Mouse (Mus musculus) MEL (cell line): ENCODE results near the gene Gcc2. TPM values are rescaled to one million over a fixed set of nuclear protein-coding genes. Genes with fewer than 3 reads are reported as not detected.

ENCODE experiments used
- DNase-seq: peaks from one replicate; pipeline ENCODE4 v3.0.0; 2011; ENCODE audit warnings: low read depth, low spot score
- H3K27ac ChIP-seq: 2 replicates; pipeline ENCODE4 v1.5.1; 2012; ENCODE audit warnings: low read depth, mild to moderate bottlenecking, control low read depth, low read length, moderate library complexity; ENCODE audit not compliant: control insufficient read depth
- H3K27me3 ChIP-seq, 2 experiments: fragments of 150-350 bp in 1 of 2; sonication (generic) in 1 of 2; 2 replicates each; pipeline ENCODE4 v1.6.1; 2012; ENCODE audit warnings: low read length in 2 of 2, mild to moderate bottlenecking in 2 of 2, improper control_type of control experiment in 1 of 2, moderate library complexity in 1 of 2; ENCODE audit not compliant: insufficient read depth in 2 of 2, control insufficient read depth in 1 of 2
- H3K36me3 ChIP-seq, 2 experiments: 2 replicates each; pipeline ENCODE4 v1.6.1; 2012 to 2014; ENCODE audit warnings: low read length in 2 of 2, improper control_type of control experiment in 1 of 2, inconsistent platforms in 1 of 2, mild to moderate bottlenecking in 1 of 2; ENCODE audit not compliant: insufficient read depth in 2 of 2, control insufficient read depth in 1 of 2
- H3K4me1 ChIP-seq, 2 experiments: fragments of 150-350 bp in 1 of 2; sonication (generic) in 1 of 2; 2 replicates each; pipeline ENCODE4 v1.6.1; 2012; ENCODE audit warnings: low read length in 2 of 2, improper control_type of control experiment in 1 of 2, mild to moderate bottlenecking in 1 of 2; ENCODE audit not compliant: insufficient read depth in 2 of 2, control insufficient read depth in 1 of 2
- H3K4me3 ChIP-seq, 2 experiments: fragments of 150-350 bp in 1 of 2; sonication (generic) in 1 of 2; 2 replicates each; pipeline ENCODE4 v1.5.1; 2012; ENCODE audit warnings: low read depth in 2 of 2, low read length in 2 of 2, mild to moderate bottlenecking in 2 of 2, moderate library complexity in 2 of 2, control low read depth in 1 of 2, improper control_type of control experiment in 1 of 2; ENCODE audit not compliant: control insufficient read depth in 1 of 2, insufficient read depth in 1 of 2
- H3K79me2 ChIP-seq: 2 replicates; pipeline ENCODE4 v1.6.1; 2012; ENCODE audit warnings: mild to moderate bottlenecking, low read length, moderate library complexity; ENCODE audit not compliant: control insufficient read depth, poor library complexity, insufficient read depth
- H3K9ac ChIP-seq: 2 replicates; pipeline ENCODE4 v1.6.1; 2012; ENCODE audit warnings: low read depth, mild to moderate bottlenecking, control low read depth, low read length, moderate library complexity; ENCODE audit not compliant: control insufficient read depth, poor library complexity, severe bottlenecking
- H3K9me3 ChIP-seq: fragments of 150-350 bp; sonication (generic); replicated peaks from 2 replicates; pipeline ENCODE4 v1.6.1; 2012; ENCODE audit warnings: mild to moderate bottlenecking, low read length, improper control_type of control experiment, moderate library complexity; ENCODE audit not compliant: insufficient read depth
- BHLHE40 ChIP-seq: IDR thresholded peaks from 2 replicates; pipeline ENCODE4 v1.6.1; 2012; ENCODE audit warnings: low read depth, mild to moderate bottlenecking, inconsistent platforms, low read length, improper control_type of control experiment, borderline replicate concordance
- CHD2 ChIP-seq: IDR thresholded peaks from 2 replicates; pipeline ENCODE4 v1.6.1; 2011; ENCODE audit warnings: low read length, improper control_type of control experiment
- CTCF ChIP-seq, 3 experiments: IDR thresholded peaks in 2 of 3; conservative IDR thresholded peaks in 1 of 3; 2 replicates each; pipeline ENCODE4 v1.5.1; 2011 to 2012; ENCODE audit warnings: low read length in 3 of 3, low read depth in 2 of 3, mild to moderate bottlenecking in 2 of 3, improper control_type of control experiment in 1 of 3, inconsistent platforms in 1 of 3, mixed read lengths in 1 of 3, moderate library complexity in 1 of 3; ENCODE audit not compliant: control insufficient read depth in 1 of 3, insufficient read depth in 1 of 3, poor library complexity in 1 of 3, severe bottlenecking in 1 of 3
- E2F4 ChIP-seq: IDR thresholded peaks from 2 replicates; pipeline ENCODE4 v1.6.1; 2011; ENCODE audit warnings: low read depth, low read length, improper control_type of control experiment, borderline replicate concordance
- ELF1 ChIP-seq: IDR thresholded peaks from 2 replicates; pipeline ENCODE4 v1.6.1; 2014; ENCODE audit warnings: low read depth, mild to moderate bottlenecking, inconsistent platforms, low read length, improper control_type of control experiment, moderate library complexity
- EP300 ChIP-seq, 2 experiments: IDR thresholded peaks; 2 replicates each; pipeline ENCODE4 v1.6.1; 2011; ENCODE audit warnings: improper control_type of control experiment in 2 of 2, low read length in 2 of 2, low read depth in 1 of 2, mild to moderate bottlenecking in 1 of 2
- ETS1 ChIP-seq: IDR thresholded peaks from 2 replicates; pipeline ENCODE4 v1.6.1; 2012; ENCODE audit warnings: low read depth, mild to moderate bottlenecking, inconsistent platforms, low read length, improper control_type of control experiment, moderate library complexity
- GABPA ChIP-seq: IDR thresholded peaks from 2 replicates; pipeline ENCODE4 v1.6.1; 2012; ENCODE audit warnings: low read depth, mild to moderate bottlenecking, inconsistent platforms, low read length, improper control_type of control experiment, moderate library complexity
- GATA1 ChIP-seq: IDR thresholded peaks from 2 replicates; pipeline ENCODE4 v1.6.1; 2011; ENCODE audit warnings: low read depth, low read length, improper control_type of control experiment
- HCFC1 ChIP-seq: IDR thresholded peaks from 2 replicates; pipeline ENCODE4 v1.6.1; 2012; ENCODE audit warnings: low read depth, mild to moderate bottlenecking, inconsistent platforms, low read length, improper control_type of control experiment, moderate library complexity
- JUND ChIP-seq: IDR thresholded peaks from 2 replicates; pipeline ENCODE4 v1.6.1; 2011; ENCODE audit warnings: low read depth, mild to moderate bottlenecking, improper control_type of control experiment, low read length
- KAT2A ChIP-seq: conservative IDR thresholded peaks from 2 replicates; pipeline ENCODE4 v1.6.1; 2012; ENCODE audit warnings: low read depth, low read length, improper control_type of control experiment, inconsistent platforms
- MAFK ChIP-seq: IDR thresholded peaks from 2 replicates; pipeline ENCODE4 v1.6.1; 2011; ENCODE audit warnings: low read depth, mild to moderate bottlenecking, low read length, improper control_type of control experiment, borderline replicate concordance
- MAX ChIP-seq: IDR thresholded peaks from 2 replicates; pipeline ENCODE4 v1.6.1; 2011; ENCODE audit warnings: low read length, improper control_type of control experiment
- MAZ ChIP-seq: IDR thresholded peaks from 2 replicates; pipeline ENCODE4 v1.6.1; 2012; ENCODE audit warnings: low read depth, mild to moderate bottlenecking, inconsistent platforms, low read length, improper control_type of control experiment
- MEF2A ChIP-seq: IDR thresholded peaks from 2 replicates; pipeline ENCODE4 v1.6.1; 2014; ENCODE audit warnings: low read depth, mild to moderate bottlenecking, inconsistent platforms, low read length, improper control_type of control experiment; ENCODE audit not compliant: poor library complexity, insufficient replicate concordance, severe bottlenecking; ENCODE audit errors: extremely low read depth
- MXI1 ChIP-seq: IDR thresholded peaks from 2 replicates; pipeline ENCODE4 v1.6.1; 2011; ENCODE audit warnings: mild to moderate bottlenecking, low read depth, low read length, improper control_type of control experiment
- MYB ChIP-seq: IDR thresholded peaks from 2 replicates; pipeline ENCODE4 v1.6.1; 2011; ENCODE audit warnings: mild to moderate bottlenecking, low read depth, low read length, improper control_type of control experiment
- MYC ChIP-seq: IDR thresholded peaks from 2 replicates; pipeline ENCODE4 v1.6.1; 2011; ENCODE audit warnings: low read depth, mild to moderate bottlenecking, low read length, improper control_type of control experiment, moderate library complexity
- NRF1 ChIP-seq: IDR thresholded peaks from 2 replicates; pipeline ENCODE4 v1.6.1; 2014; ENCODE audit warnings: low read depth, mild to moderate bottlenecking, inconsistent platforms, low read length, improper control_type of control experiment, moderate library complexity; ENCODE audit not compliant: poor library complexity, insufficient read depth, severe bottlenecking
- POLR2A ChIP-seq, 2 experiments: IDR thresholded peaks; 2 replicates each; pipeline ENCODE4 v1.6.1; 2011 to 2012; ENCODE audit warnings: low read length in 2 of 2, mild to moderate bottlenecking in 2 of 2, control low read depth in 1 of 2, improper control_type of control experiment in 1 of 2, low read depth in 1 of 2, moderate library complexity in 1 of 2; ENCODE audit not compliant: control insufficient read depth in 1 of 2, insufficient read depth in 1 of 2, poor library complexity in 1 of 2
- POLR2AphosphoS2 ChIP-seq: IDR thresholded peaks from 2 replicates; pipeline ENCODE4 v1.6.1; 2011; ENCODE audit warnings: low read length, improper control_type of control experiment
- POLR2AphosphoS5 ChIP-seq: IDR thresholded peaks from 2 replicates; pipeline ENCODE4 v1.6.1; 2012; ENCODE audit warnings: low read depth, borderline replicate concordance, mild to moderate bottlenecking, inconsistent platforms, low read length, moderate library complexity, mixed read lengths
- RAD21 ChIP-seq: IDR thresholded peaks from 2 replicates; pipeline ENCODE4 v1.6.1; 2011; ENCODE audit warnings: mild to moderate bottlenecking, low read depth, low read length, improper control_type of control experiment
- RCOR1 ChIP-seq: IDR thresholded peaks from 2 replicates; pipeline ENCODE4 v1.6.1; 2012; ENCODE audit warnings: low read depth, mild to moderate bottlenecking, inconsistent platforms, low read length, improper control_type of control experiment
- SIN3A ChIP-seq: IDR thresholded peaks from 2 replicates; pipeline ENCODE4 v1.6.1; 2012; ENCODE audit warnings: low read length, improper control_type of control experiment, inconsistent platforms
- SMC3 ChIP-seq: IDR thresholded peaks from 2 replicates; pipeline ENCODE4 v1.6.1; 2011; ENCODE audit warnings: low read depth, low read length, improper control_type of control experiment
- TAL1 ChIP-seq: IDR thresholded peaks from 2 replicates; pipeline ENCODE4 v1.6.1; 2012; ENCODE audit warnings: mild to moderate bottlenecking, inconsistent platforms, low read length, moderate library complexity, mixed read lengths
- TBP ChIP-seq: IDR thresholded peaks from 2 replicates; pipeline ENCODE4 v1.8.0; 2011; ENCODE audit warnings: low read depth, low read length, improper control_type of control experiment
- TCF12 ChIP-seq: IDR thresholded peaks from 2 replicates; pipeline ENCODE4 v1.6.1; 2014; ENCODE audit warnings: low read depth, mild to moderate bottlenecking, inconsistent platforms, low read length, improper control_type of control experiment, moderate library complexity
- UBTF ChIP-seq: IDR thresholded peaks from 2 replicates; pipeline ENCODE4 v1.6.1; 2012; ENCODE audit warnings: low read depth, mild to moderate bottlenecking, inconsistent platforms, low read length, improper control_type of control experiment, moderate library complexity, borderline replicate concordance; ENCODE audit not compliant: insufficient read depth
- USF1 ChIP-seq: IDR thresholded peaks from 2 replicates; pipeline ENCODE4 v1.6.1; 2014; ENCODE audit warnings: low read depth, mild to moderate bottlenecking, inconsistent platforms, low read length, improper control_type of control experiment, moderate library complexity
- USF2 ChIP-seq, 2 experiments: IDR thresholded peaks; 2 replicates each; pipeline ENCODE4 v1.6.1; 2011 to 2012; ENCODE audit warnings: improper control_type of control experiment in 2 of 2, low read length in 2 of 2, borderline replicate concordance in 1 of 2, inconsistent platforms in 1 of 2, low read depth in 1 of 2, mild to moderate bottlenecking in 1 of 2; ENCODE audit not compliant: insufficient read depth in 1 of 2
- ZC3H11A ChIP-seq: IDR thresholded peaks from 2 replicates; pipeline ENCODE4 v1.6.1; 2012; ENCODE audit warnings: low read depth, mild to moderate bottlenecking, inconsistent platforms, low read length, improper control_type of control experiment
- ZKSCAN1 ChIP-seq: IDR thresholded peaks from 2 replicates; pipeline ENCODE4 v1.6.1; 2012; ENCODE audit warnings: low read depth, mild to moderate bottlenecking, inconsistent platforms, low read length, improper control_type of control experiment, moderate library complexity
- ZMIZ1 ChIP-seq: IDR thresholded peaks from 2 replicates; pipeline ENCODE4 v1.6.1; 2012; ENCODE audit warnings: low read depth, mild to moderate bottlenecking, inconsistent platforms, low read length, improper control_type of control experiment, moderate library complexity
- ZNF384 ChIP-seq: IDR thresholded peaks from 2 replicates; pipeline ENCODE4 v1.6.1; 2012; ENCODE audit warnings: low read depth, mild to moderate bottlenecking, inconsistent platforms, low read length, improper control_type of control experiment
- polyA plus RNA-seq, 2 experiments: library from polyadenylated mRNA; stranded (reverse) in 1 of 2; unstranded in 1 of 2; fragments of >175 nt in 1 of 2; fragments of >200 nt in 1 of 2; gene quantifications; 2 replicates each; pipeline versions ENCODE4 v1.2.1 to v1.2.4; 2012; ENCODE audit warnings: low replicate concordance in 2 of 2, low read depth in 1 of 2; ENCODE audit not compliant: insufficient read length in 2 of 2, insufficient read depth in 1 of 2, missing spikeins in 1 of 2
- total RNA-seq: library from RNA; depleted of rRNA; stranded (reverse); fragments of 300-350 nt; gene quantifications from 2 replicates; pipeline ENCODE4 v1.2.3, GENCODE M21; 2012

Gcc2 gene
- total and polyA plus RNA-seq, 3 experiments, result 14.4 to 18.0 TPM; not detected in 1

DNA sequence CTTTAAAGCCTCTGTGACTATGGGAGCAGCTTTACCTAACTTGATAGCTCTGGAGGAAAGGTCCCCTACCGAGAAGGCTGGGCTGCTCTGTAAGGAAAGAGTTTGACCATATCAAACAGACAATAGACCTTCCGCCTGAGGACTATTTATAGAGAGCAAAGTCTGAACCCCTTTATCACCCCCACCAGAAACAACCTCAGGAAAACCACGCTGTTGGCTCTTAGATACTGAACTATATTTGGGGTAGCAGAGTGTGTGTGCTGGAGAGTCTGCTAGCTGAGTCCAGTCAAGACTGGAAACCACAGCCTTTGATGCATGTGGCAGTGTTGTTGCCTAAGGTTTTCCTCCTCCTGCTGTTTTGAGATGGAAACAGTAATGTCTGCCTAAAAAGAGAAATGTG is 99.3 kb downstream of the Gcc2 start:
- Histone ChIP-seq H3K27ac (no peak overlapping the region; the same call in 1 of the 2 replicates), H3K9me3 (no peaks in the 10 kb centered on the region), H3K9ac (no peak overlapping the region), H3K4me3 (no peak overlapping the region), H3K79me2 (no peaks in the 10 kb centered on the region), H3K36me3 (peaks cover 0 to 36% of the 10 kb centered on the region in 2 experiments; a peak in 2 of 4 replicates), H3K4me1 (peaks cover 18 to 28% of the 10 kb centered on the region in 2 experiments), H3K27me3 (no peaks in the 10 kb centered on the region)
- peak; percentile 86 for DNase-seq
- TF ChIP-seq TBP (peak; percentile 67; the same call in 1 of the 2 replicates), ZNF384 (peak; percentile 43; the same call in 1 of the 2 replicates), CHD2 (no peak), EP300 (IDR thresholded peaks at IDR 0.05; ENCODE audit: low read depth in 1 of 2, low read length in 2 of 2) (peak; percentile 91 to 95), USF2 (IDR thresholded peaks at IDR 0.05; ENCODE audit: borderline replicate concordance in 1 of 2, insufficient read depth in 1 of 2, low read depth in 1 of 2, low read length in 2 of 2) (no peak), JUND (no peak), RAD21 (no peak), CTCF (IDR thresholded peaks at IDR 0.05 in 2 of 3, conservative IDR thresholded peaks at IDR 0.05 in 1 of 3; ENCODE audit: control insufficient read depth in 1 of 3, insufficient read depth in 1 of 3, low read depth in 2 of 3, low read length in 3 of 3, poor library complexity in 1 of 3, severe bottlenecking in 1 of 3) (no peak), MAX (peak; percentile 70), MEF2A (peak; percentile 100), MYB (no peak; the same call in 1 of the 2 replicates), ELF1 (0 out of 2 replicates have a peak, but pooled peaks have one; percentile 30), ZKSCAN1 (no peak), GATA1 (peak; percentile 94), MXI1 (peak; percentile 88), RCOR1 (peak; percentile 96), BHLHE40 (peak; percentile 78), ETS1 (peak; percentile 97), E2F4 (no peak), TAL1 (peak; percentile 92), SIN3A (peak; percentile 87), POLR2AphosphoS5 (no peak), ZMIZ1 (no peak), MAZ (peak; percentile 84; the same call in 1 of the 2 replicates), KAT2A (no peak), MAFK (peak; percentile 86; the same call in 1 of the 2 replicates), POLR2A (IDR thresholded peaks at IDR 0.05; ENCODE audit: control insufficient read depth in 1 of 2, insufficient read depth in 1 of 2, low read depth in 1 of 2, low read length in 2 of 2, poor library complexity in 1 of 2) (no peak), NRF1 (no peak), POLR2AphosphoS2 (no peak), SMC3 (no peak), MYC (peak; percentile 83; the same call in 1 of the 2 replicates), GABPA (no peak), UBTF (no peak), TCF12 (peak; percentile 98), USF1 (no peak), ZC3H11A (no peak), HCFC1 (no peak)
